In the genomic region with DNA sequence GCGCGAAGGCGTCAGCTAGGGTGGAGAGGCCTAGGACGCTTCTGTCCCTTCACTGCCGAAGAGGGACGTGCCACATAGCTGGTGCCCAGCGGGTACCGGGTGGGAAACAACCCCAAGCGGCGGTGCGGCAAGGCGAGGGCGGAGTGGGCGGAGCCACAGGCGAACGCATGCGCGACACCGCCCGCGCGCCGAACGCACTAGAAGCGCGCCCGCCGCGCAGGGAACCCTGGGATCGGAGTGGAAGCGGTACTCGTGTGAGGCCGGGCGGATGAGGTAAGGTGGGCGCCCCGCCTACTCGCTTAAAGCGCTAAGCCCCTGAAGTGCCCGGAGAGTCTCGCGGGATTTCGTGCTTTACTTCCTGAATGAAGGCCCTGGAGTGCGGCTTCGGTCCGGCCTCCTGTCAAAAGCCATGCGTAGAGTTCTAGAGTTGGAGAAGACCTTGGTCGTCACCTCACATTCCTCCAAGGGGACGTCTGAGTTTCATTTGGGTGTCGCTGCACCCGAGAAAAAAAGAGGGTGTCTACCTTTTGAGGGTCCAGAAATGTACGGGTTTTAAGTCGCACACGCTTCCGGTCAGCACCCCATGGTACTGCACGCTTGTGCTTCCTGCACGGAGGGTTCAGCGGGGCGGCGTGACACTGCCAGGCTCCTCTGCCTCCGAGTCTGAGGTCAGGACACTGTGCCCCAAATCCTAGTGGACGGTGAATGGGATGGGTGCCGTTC, we compare ENCODE assay signal across 8 mouse cellular contexts. TPM values are rescaled to one million over a fixed set of nuclear protein-coding genes. Genes with fewer than 3 reads are reported as not detected.
DNase-seq lines count a peak whose midpoint lies in the region; ATAC-seq lines count a peak whose summit lies in the region.

A gene (minus strand): TSS at position 151 of the 723 bp plus-strand sequence.
A gene (minus strand): TSS at position 227 of the 723 bp plus-strand sequence.

- peak; percentile 99 for DNase-seq in adipocyte (ENCODE audit: low spot score)
- DNase-seq in embryo, embryonic 10 days (ENCODE audit: low spot score), result peak; percentile 100
- DNase-seq in gastrocnemius, postnatal 10 days, result peak; percentile 98
- peak; percentile 100 for DNase-seq in induced T-regulatory cell, adult 2 months (ENCODE audit: low read depth)
- peak; percentile 97 to 99 for DNase-seq in left cerebral cortex, adult 9 months (ENCODE audit: low spot score in 2 of 2)
- peak; percentile 99 for DNase-seq in right cerebral cortex, postnatal 14 days
- peak; percentile 94 to 98 for DNase-seq in urinary bladder, postnatal 36 days (ENCODE audit: low spot score in 2 of 2)

- peak; percentile 93 for ATAC-seq in megakaryocyte progenitor cell, adult 5-6 weeks (replicated peaks; ENCODE audit: poor library complexity)

RNA-seq across cellular contexts. Expression of the first gene that starts in this region (rescaled TPM):
- not detected for total RNA-seq in gastrocnemius, postnatal 10 days (2021)
- not detected in 2 replicates for total RNA-seq in megakaryocyte progenitor cell, adult 5-6 weeks (2015)
- not detected in 2 replicates for total RNA-seq in megakaryocyte progenitor cell, adult 5-6 weeks (2017)

RNA-seq across cellular contexts. Expression of the second gene that starts in this region (rescaled TPM):
- 10 to 100 TPM; 34.5 to 39.5 TPM for total RNA-seq in gastrocnemius, postnatal 10 days (2021)
- 78.5 and 89.2 TPM in 2 replicates for total RNA-seq in megakaryocyte progenitor cell, adult 5-6 weeks (2015)
- total RNA-seq in megakaryocyte progenitor cell, adult 5-6 weeks (2017), result 97.0 and 110 TPM in 2 replicates

Comparison
In these comparisons a context has a peak if more than half of its experiments do, and no peak if none do; other contexts are left out.
1. Peak in every context shown above with its lines: DNase-seq and ATAC-seq.